Mouse (Mus musculus) adrenal gland, adult 2 months (tissue): ENCODE measurements around the gene Coq5. TPM values are rescaled to one million over a fixed set of nuclear protein-coding genes. Genes with fewer than 3 reads are reported as not detected.

Source experiments
- DNase-seq: peaks from one replicate; pipeline ENCODE4 v3.0.0; 2021
- long read RNA-seq: library from polyadenylated mRNA; stranded (forward); transcript quantifications from one replicate; pipeline ENCODE4 v2.0.0, GENCODE M21; 2021
- polyA plus RNA-seq: library from polyadenylated mRNA; depleted of rRNA; stranded (reverse); fragments of >200 nt; gene quantifications from 2 replicates; pipeline ENCODE4 v1.2.3, GENCODE M21; 2012; rRNA removed
- total RNA-seq, 2 experiments: library from RNA; stranded (reverse); gene quantifications; 2 replicates each; pipeline ENCODE4 v1.2.3; 2021

Coq5 gene
- 10 to 100 TPM; 52.5 to 68.0 TPM for total RNA-seq
- 14.6 and 15.7 TPM in 2 replicates for polyA plus RNA-seq
- long read RNA-seq, transcript Coq5-201 (7 exons, 2,037 nt): major isoform, 125 of 129 reads
- long read RNA-seq, partial matches to known transcripts: 2 of 129 reads
- long read RNA-seq, other reads (novel, unspliced or antisense): 1 of 129 reads

DNA sequence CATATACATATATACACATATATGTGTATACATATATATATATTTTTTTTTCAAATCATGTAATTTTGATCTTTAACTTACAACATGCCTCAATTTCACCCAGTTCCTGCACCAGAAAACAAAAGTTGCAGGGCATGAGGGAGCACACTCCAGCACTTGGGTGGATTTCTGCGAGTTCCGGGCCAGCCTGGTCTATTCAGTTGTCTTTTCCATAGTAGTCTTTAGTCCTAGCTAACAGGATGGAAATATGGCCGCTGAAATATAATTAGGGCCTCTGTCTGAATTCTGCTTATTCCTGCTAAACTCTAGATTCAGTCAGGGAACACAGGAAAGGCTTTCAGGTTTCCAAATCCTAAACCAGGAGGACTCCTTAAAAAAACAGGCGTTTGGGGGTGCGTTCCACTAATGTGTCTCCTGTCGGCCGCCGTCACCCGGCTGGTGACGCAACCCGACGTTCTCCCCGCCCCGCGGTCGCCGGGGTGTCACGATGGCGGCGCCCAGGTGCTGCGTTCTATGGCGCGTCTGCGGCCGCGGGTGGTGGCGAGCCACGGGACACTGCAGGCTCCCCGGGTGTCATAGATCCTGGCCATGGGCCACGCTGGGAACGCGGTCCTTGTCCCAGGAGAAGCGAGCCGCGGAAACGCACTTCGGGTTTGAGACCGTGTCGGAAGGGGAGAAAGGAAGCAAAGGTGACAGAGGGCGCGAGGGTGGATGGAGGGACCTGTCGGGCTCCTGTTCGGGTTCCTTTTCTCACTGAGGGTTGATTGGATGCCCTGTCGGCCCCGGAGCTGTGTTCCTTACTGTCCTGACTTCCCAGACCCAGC lies at the start of gene Coq5:
Coq5 (plus strand) TSS at position 441 of the 824 bp plus-strand sequence.
- peak; percentile 92 for DNase-seq

DNA sequence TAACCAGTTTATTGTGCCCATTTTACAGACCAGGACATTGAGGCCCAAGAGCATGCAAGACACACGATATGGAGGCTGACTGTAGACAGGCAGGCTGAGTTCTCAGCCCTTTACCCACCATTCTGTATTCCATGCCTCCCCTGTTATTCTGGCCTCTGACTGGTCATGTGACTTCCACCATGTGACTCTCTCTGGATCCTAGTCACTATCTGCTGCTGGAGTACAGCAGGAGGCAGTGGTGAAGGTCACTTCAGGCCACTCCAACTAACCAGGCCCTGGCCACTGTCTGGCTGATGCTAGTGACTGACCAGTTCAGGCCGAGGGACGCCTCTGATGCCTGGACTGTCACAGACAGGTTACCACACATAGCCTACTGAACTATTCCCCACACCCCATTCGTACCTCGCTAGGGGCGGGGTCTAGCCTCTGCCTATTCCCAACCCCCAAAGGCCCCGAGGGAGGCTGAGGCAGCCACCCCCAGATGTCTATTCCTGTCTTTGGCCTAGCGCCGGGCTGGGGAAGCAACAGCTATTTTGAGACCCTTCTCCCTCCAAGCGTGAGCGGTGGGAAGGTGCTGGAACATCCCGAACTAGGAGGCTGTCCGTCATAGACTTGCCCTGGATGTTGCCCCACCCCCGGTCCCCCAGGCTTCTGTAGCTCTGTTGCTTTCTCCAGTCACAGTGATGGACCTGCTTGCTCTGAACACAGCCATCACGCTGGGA lies 48.5 kb upstream of the Coq5 start:
- no peak for DNase-seq

DNA sequence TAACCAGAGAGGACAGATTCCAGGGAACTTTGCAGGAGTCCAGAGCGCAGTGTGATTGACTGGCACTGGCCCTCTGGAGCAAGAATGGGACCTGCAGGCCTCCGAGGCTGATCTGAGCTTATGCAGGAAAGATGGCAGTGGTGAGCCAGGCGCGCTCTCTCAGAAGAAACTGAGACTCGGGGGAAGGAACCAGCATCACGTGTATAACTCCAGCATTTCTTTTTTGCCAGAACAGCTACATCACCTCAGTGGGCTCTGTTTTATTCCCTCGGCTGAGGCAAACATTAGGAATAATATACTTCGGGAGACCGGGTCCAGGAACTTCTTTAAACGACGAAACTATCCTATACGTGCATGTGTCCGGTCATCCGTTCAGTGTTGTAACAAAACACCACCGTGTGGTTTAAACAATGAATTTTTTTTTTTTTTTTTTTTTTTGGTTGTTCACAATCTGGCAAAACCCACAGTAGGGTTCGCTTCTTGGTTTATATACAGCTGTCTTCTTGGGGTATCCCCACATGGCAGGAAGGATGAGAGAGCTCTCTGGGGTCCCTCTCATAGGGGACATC lies 47.8 kb upstream of the Coq5 start:
- DNase-seq: no peak

DNA sequence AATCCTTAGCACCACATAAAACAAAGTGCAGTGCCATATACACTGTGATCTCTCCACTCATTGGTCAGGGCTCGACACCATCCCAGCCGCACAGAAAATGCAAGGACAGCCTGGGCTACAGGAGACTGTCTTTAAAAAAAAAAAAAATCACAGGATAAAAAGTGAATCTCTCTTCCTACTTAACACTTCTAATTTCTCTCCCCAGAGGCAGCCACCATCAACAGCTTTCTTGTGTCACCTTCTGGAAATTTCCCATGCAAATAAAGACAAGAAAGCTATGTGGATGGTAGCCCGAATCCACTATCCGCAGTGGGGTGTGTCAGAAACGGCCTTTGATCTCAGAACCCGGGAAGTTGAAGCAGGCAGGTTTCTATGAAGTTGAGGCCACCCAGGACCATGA lies 47.0 kb upstream of the Coq5 start:
- DNase-seq: no peak

DNA sequence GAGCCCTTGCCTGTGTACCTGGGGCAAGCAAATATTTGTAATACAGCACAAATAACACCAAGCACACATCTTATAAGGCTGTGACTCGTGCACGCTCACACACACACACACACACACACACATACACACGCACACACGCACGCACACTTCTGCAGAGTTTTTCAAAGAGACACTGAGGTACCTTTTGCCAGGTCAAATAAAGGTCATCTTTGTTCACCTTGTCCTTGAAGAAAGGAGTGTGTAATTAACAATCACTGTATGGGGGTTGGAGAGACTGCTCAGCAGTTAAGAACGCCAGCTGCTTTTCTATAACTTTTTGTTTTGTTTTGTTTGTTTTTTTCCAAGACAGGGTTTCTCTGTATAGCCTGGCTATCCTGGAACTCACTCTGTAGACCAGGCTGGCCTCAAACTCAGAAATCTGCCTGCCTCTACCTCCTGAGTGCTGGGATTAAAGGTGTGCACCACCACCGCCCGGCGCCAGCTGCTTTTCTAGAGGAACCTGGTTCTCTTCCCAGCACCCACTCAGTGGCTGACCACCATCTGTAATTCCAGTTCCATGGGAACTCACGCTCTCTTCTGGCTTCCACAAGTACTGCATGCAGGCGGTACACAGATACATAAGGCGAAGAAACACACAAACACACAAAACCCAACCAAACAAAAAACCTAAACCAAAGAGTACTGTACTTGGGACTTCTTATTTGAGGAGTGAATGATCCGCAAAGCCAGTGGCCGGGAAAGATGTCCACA lies 46.3 kb upstream of the Coq5 start:
- DNase-seq: no peak

DNA sequence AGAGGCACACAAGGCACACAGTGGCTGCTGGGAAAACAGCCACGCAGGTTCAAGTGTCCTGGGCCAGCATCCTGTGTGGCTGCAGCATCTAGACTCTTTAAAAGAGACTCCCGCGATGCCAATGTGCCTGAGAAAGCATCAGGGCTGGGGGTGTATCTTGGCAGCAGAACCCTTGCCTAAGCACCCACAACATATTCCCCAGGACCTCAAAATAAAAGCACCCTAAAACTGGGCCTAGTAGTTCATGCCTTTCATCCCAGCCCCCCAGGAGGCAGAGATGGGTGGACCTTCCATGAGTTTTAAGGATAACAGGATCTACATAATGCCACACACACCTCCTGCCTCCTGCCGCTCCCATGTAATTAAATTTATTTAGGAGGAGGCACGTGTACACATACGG lies 44.9 kb upstream of the Coq5 start:
- DNase-seq: no peak

DNA sequence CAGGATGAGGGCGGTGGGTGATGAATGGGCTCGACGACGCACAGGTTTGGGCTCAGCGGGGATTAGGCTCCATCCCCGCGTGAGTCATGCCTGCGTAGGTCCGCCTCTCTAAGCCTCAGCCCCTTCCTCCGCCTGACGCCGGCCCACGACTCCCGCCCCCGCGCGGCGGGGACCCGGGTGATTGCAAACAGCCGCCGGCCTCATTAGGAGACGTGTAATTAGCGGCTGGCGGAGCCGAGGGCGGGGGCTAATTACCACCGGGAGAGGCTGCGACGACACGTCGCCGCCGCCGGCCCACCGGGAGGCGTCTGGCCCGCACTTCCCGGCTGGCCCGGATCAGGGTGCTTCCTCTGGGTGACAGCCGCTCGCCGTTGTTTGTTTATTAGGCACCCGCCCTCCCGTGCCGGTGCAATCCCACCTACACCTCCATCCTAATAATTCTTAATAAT lies 44.1 kb upstream of the Coq5 start:
- DNase-seq: peak; percentile 91

DNA sequence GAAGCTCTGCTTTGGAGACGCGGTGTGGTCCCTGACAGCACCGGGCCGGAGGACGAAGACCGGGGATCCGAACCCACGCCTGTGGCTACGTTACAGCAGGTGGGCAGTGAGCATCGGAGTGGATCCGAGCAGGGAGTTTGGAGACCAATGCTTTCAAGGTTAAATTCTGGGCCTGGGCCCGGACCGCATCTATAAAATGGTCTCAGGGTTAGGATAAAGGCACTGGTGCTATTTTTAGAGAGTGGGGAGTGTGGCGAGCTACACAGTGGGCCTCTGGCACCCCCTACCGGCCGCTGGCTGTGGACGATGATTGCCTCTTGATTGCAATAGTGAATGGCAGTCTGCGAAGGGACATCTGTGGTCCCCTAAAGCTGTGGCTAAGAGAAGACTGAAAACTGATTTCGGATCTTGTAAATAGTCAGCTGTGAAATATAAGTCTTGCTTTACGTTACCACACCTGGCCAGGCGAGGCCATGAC lies 43.6 kb upstream of the Coq5 start, which contains the start of gene Pop5:
Pop5 (plus strand) TSS at position 51 of the 478 bp plus-strand sequence.
- peak; percentile 90 for DNase-seq

DNA sequence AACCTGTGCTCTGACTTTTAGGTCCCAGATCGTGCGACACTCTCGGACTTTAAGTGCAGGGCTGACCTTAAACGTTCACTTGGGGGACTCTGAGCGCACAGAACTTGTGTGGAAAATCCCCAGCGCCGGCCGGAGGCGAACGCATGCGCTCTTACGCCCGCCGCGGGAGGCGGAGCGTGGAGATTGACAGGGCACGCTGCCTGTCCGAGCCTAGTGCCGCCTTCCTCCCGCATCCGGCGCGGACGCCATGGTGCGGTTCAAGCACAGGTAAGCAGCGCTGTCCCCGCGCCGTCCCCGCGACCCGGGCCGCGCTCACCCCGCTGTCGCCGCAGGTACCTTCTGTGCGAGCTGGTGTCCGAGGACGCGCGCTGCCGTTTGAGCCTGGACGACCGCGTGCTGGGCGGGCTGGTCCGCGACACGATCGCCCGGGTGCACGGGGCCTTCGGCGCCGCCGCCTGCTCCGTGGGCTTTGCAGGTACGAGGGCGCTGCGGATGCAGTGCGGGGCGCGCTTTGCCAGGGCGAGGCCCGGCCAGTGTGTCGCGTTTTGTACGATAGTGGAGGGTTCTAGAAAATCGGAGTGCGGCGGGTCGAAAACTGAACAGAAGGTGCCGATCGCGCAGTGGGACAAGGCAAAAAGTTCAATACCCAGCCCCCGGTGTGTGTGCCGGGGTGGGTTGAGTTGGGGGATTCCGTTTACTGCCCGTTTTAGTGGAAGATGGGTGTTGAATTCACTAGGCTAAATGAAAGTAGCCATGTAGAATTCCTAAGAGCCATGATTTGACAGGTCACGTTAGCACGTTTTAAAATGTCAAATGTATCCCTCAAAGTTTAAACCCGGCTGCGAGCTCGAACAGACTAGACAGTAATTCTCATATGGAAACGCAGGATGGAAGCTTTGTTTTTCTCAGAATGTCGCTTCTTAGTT lies 41.4 kb upstream of the Coq5 start:
- peak; percentile 96 for DNase-seq

DNA sequence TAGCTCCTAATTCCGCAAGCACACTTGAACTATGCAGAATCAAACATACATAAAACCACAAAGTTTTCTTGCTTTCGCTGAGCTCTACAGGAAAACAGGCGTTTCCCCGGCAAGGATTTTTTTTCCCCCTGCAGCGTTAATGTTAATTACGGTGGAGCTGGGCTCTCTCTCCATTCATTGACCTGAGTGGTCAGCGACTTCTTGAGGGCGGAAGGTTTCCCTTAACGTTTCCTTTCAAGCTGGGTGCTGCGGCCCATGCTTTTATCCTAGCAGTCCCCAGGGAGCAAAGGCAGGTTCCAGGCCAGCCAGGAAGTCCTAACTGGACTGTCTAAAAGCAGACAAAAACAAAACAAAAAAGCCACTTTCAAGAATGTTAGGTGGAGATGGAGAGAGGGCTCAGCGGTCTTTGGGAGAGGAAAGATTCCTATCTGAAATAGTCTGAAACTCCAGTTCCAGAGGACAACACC lies 40.7 kb upstream of the Coq5 start:
- DNase-seq: peak; percentile 41

DNA sequence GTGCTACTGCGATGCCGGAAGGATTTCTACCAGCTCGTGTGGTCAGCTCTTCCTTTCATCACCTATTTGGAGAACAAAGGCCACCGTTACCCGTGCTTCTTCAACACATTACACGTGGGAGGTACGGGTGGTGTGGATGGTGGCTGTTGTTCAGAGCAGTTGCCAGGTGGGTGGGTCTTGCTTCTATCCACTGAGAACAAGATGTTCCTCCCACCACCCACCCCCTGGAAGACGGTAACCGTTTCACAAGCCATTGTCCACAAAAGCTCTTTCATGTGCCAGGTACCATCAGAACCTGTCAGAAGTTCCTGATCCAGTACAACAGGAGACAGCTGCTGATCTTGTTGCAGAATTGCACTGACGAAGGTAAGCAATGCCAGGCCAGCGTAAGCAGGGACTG lies 39.3 kb upstream of the Coq5 start:
- DNase-seq: no peak

DNA sequence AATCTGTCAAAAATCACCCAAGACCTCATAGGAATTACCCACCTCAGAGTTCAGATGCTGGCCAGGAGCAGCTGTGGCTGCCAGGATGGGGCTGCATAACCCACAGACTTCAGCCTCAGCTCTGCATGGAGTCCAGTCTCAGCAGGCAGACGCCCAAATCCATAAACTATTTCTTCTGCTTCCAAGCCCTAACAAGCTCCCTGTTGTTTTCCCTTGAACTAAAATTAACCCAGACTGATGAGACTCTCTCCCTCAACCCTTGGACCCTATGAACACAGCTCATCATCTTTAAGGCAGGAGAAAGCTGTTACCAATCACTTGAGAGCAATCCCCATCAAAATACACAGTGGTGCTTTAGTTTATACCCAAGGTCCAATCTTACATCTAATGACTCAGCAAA lies 24.0 kb upstream of the Coq5 start:
- DNase-seq: no peak

DNA sequence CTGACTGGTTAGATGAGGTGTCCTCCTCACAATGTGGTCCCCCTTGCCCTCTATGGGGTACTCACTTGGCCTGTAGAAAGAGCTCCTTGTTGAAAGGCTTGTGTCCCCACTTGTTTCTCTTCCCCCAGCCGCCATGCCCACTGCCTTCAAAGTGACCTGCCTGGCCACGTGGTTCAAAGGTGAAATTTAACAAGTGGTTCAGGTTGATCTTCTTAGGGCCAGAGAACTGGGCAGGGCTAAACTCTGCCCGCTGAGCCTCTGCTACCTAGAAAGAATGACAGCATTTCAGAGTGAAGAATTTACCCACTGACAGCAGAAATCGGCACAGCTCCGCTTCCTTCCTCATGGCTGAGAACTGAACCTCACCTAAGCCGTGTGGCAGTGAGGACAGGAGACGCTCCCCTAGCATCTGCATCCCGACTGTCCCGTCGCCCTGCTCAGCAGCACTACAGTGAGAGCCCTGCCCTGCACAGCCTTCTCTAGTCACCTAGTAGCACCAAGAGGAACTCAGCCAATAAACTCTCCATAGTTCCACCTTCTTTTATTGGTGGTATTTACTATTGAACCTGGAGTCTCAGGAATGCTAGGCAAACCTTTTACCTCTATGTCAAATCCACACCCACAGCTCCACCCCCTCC lies 22.4 kb upstream of the Coq5 start:
- DNase-seq: no peak

DNA sequence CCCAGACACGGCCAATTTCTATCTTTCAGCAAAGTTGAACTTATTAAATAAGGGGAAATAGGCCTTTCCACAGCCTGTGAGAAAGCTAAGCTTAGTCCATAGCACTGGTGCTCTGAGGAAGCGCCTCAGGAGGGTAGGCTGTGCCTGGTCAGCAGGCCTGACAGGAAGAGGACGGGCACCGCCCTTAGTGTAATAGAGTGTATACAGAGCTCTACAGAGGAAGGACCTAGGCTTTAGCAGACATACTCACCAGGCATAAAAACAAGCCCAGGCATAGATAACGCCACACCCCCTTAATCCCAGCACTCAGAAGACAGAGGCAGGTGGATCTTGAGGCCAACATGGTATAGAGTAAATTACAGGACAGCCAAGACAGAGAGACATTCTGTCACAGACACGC lies 19.1 kb upstream of the Coq5 start:
- DNase-seq: no peak

DNA sequence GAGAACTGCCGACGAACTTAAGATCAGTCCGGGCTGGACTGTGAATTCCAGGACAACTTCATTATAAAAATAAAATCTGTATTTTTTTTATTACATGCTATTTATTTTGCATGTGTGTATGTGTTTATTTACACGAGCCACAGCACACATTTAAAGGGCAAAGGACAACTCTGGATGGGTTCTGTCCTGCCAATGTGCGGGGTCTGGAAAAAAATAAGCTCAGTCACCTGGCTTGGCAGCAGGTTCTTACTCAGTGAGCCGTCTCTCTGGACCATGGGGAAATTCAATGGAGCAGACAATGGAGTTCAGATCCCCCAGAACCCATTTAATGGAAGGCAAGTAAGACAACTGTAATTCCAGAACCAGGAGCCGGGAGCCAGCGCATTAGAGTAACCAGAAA lies 18.3 kb upstream of the Coq5 start:
- no peak for DNase-seq

DNA sequence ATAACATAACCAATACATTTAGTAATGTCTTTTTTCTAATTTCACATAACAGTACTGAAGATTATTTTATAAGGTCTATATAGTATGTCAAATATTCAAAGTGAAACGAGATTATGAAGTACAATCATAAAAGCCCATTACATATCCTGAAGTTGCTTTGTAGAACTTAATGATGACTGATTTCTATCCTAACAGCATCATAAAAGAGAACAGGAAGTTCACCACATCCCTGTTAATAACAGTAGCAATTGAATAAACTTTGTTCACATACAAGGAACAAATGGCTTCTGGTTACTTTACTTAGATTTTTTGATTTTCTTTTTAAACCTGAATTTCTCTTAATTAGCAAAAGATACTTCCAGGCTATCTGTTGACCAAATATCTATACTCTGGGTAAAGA lies 17.6 kb upstream of the Coq5 start:
- no peak for DNase-seq

DNA sequence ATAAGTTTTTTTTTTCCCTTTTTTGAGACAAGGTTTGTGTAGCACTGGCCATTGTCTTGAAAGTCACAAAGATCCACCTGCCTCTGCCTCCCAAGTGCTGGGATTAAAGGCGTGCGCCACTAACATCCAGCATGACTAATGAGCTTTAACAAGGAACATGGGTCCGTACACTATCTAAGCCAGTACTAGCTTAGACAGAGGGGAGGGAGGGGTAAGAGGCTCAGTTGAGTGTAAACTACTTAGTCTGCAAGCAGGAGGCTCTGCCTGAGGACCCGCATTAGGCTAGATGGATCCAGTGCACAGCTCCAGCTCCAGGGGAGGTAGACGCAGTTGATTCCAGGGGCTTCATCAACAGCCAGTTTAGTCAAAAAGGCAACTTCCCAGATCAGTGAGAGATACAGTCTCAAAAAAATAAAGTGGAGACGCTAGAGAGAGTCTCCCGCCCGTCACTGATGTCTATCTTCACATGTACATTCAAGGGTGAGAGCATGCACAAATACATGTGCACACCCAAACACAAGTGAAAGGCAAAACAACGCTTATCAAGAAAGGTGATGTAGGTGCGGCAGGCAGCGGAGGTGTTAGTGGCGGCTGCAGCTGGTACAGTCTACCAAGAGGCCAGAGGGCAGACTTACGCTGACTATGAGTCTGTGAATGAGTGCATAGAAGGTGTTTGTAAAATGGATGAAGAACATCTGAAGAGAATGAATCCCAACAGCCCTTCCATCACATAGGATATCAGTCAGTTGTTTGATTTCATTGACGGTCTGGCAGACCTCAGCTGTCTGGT lies 16.8 kb upstream of the Coq5 start:
- no peak for DNase-seq

DNA sequence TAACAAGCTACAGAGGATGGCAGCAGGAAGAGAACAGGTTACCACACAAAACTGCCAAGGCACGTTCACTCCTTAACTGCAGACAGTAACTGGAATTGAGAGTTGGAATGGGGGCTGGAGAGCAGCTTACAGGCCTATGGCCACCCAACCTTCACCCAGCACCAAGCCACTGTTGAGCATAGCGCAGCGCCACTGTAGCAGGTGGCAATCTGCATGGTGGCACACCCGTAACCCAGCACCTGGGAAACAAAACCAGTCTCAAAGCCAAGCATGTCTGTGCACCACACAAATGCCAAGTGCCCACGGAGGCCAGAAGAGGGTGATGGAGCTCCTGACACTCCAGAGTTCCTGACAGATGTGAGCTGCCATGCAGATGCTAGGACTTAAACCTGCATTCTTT lies 13.1 kb upstream of the Coq5 start:
- DNase-seq: no peak

DNA sequence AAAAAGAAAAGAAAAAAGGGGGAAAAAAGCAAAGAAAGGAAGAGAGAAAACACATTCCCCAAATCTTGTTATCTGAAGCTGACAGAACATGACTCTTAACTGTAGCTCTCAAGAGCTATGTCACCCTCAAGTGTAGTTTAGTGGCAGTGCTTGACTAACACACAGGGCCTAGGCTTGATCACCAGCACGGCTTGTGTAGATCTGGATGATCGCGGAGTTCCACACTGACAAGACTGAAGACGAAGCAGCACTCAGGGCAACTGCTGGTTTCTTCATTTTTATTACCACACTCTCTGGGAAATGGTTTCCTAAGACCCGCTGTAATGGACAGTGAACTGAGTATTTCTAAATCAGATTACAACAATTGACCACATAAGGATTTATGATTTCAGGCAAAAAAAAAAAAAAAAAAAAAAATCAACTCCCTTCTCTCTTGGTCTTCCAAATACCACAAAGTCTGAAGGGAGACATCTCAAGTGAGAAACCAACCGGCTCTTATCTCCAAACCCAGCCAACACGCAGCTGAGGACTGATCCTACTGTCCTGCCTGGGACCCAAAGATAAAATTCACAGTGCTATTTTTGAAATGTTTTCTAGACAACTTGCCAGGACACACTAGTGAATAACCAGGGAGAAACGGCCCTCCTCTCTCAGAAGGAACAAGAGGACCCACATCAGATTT lies 12.5 kb upstream of the Coq5 start:
- DNase-seq: no peak
